Mouse (Mus musculus) kidney, embryonic 16.5 days (tissue): Measurements from ENCODE around the gene BC051665. TPM values are rescaled to one million over a fixed set of nuclear protein-coding genes. Genes with fewer than 3 reads are reported as not detected.

Source experiments
- ATAC-seq: fragments of 200-750 bp; cut with Nextera tagmentation; 2 replicates; pipeline ENCODE4 v1.8.0; 2017; ENCODE audit warnings: moderate TSS enrichment; ENCODE audit not compliant: low FRiP score, low TSS enrichment
- H3K27ac ChIP-seq: fragments of 300-500 bp; sonication (generic); 2 replicates; pipeline ENCODE4 v1.5.1; 2014; ENCODE audit warnings: low read length
- H3K27me3 ChIP-seq: fragments of 300-500 bp; sonication (generic); 2 replicates; pipeline ENCODE4 v1.6.1; 2014; ENCODE audit warnings: low read length, control low read depth, mixed read lengths; ENCODE audit not compliant: insufficient read depth
- H3K36me3 ChIP-seq: fragments of 300-500 bp; sonication (generic); 2 replicates; pipeline ENCODE4 v1.6.1; 2014; ENCODE audit warnings: low read length, control low read depth, mixed read lengths; ENCODE audit not compliant: insufficient read depth
- H3K4me1 ChIP-seq: fragments of 300-500 bp; sonication (generic); 2 replicates; pipeline ENCODE4 v1.6.1; 2014; ENCODE audit warnings: low read length, control low read depth, mixed read lengths; ENCODE audit not compliant: insufficient read depth
- H3K4me2 ChIP-seq: fragments of 300-500 bp; sonication (generic); replicated peaks from 2 replicates; pipeline ENCODE4 v1.6.1; 2014; ENCODE audit warnings: low read depth, low read length
- H3K4me3 ChIP-seq: fragments of 300-500 bp; sonication (generic); 2 replicates; pipeline ENCODE4 v1.5.1; 2014; ENCODE audit warnings: mild to moderate bottlenecking, low read length
- H3K9ac ChIP-seq: fragments of 300-500 bp; sonication (generic); replicated peaks from 2 replicates; pipeline ENCODE4 v1.6.1; 2014; ENCODE audit warnings: low read length
- H3K9me3 ChIP-seq: fragments of 300-500 bp; sonication (generic); 2 replicates; pipeline ENCODE4 v1.6.1; 2016; ENCODE audit warnings: low read length, control low read depth
- WGBS: fragments of 180-500 bp; shearing (Covaris S2); extraction: QIAGEN DNeasy Blood & Tissue Kit; methylation state at CpG from one replicate; pipeline ENCODE4 v1.1.7; 2014; 5-methylcytosine and 5-hydroxymethylcytosine counted together
- polyA plus RNA-seq: library from polyadenylated mRNA; unstranded; fragments of >200 nt; fragmentation: Nextera tagmentation; extraction: Ambion mirVana; gene quantifications from 2 replicates; pipeline ENCODE4 v1.2.1, GENCODE M21; 2015

The BC051665 gene
- not detected in 2 replicates for polyA plus RNA-seq

- Histone ChIP-seq H3K4me1 (no peaks in the 10 kb centered on the region), H3K4me2 (no peak within 1 kb of the TSS), H3K27me3 (no peaks in the 10 kb centered on the region), H3K36me3 (no peaks in the 10 kb centered on the region), H3K9me3 (no peaks in the 10 kb centered on the region), H3K4me3 (no peak within 1 kb of the TSS), H3K9ac (no peak within 1 kb of the TSS), H3K27ac (no peak within 1 kb of the TSS)
- no peak for ATAC-seq
These were observed at the start of gene BC051665 for GRCm38 (mm10) chr13:60786264-60786663. Gene BC051665 (minus strand): TSS chr13:60786364.

DNA sequence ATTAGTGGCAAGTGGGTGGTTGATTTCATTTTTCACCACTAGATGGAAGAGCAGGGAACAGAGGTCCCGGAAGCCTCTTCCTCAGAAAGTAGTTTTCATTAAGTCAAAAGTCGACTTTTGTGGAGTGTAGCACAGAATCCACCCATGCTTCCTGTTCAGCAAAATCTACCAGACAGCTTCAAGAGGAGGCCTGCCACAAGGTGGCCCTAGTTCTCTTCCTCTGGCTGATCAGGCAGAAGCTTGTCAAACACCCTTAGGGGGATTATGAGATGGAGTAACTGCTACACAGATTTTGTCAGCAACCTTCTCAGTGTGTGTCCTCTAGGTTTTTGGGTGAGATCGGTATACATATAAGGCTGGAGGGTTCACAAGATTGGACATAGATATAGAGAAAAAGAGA lies 39.9 kb upstream of the BC051665 start:
- Histone ChIP-seq H3K27me3 (no peaks in the 10 kb centered on the region), H3K36me3 (no peaks in the 10 kb centered on the region), H3K27ac (no peak overlapping the region), H3K4me1 (no peaks in the 10 kb centered on the region), H3K9ac (no peak overlapping the region), H3K4me2 (no peak overlapping the region), H3K4me3 (no peak overlapping the region), H3K9me3 (no peaks in the 10 kb centered on the region)
- ATAC-seq: no peak
- WGBS: 61% methylated on average over 3 of the region's 3 CpGs

DNA sequence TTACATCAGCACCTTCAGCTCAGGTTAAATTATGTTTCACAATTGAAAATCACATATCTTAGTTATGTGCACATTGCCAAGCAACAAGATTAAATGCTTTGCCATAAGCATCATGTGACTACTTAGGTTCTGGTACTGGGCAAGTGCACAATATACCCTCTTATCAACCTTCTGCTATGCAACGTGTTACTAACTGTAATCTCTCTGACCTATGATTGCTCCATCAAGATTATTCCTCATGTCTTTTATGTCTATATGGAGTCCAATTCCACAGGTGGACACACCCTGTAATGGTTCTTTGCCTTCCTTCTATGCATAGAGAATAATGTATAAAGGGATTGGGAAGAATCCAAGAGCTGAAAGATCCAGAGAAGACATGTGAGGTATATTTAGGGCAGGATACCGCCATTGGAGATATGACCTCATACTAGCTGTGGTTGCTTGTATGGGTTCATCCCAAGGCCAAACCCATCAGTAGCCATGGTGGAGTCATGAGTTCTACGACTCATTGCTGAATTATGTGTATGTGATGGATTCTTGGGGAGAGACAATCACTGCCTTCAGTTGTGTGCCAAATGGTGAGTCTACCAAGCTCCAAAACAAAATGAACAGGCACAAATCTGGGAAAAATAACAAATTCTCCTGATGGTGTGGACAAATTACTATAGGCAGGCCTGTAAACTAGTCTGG lies 34.5 kb upstream of the BC051665 start:
- H3K4me2 ChIP-seq: no peak overlapping the region
- no peaks in the 10 kb centered on the region for H3K36me3 ChIP-seq
- H3K4me1 ChIP-seq: no peaks in the 10 kb centered on the region
- no peaks in the 10 kb centered on the region for H3K27me3 ChIP-seq
- no peak for ATAC-seq
- H3K4me3 ChIP-seq: no peak overlapping the region
- no peak overlapping the region for H3K9ac ChIP-seq
- H3K27ac ChIP-seq: no peak overlapping the region
- WGBS: 62% methylated on average over 3 of the region's 3 CpGs
- no peaks in the 10 kb centered on the region for H3K9me3 ChIP-seq

DNA sequence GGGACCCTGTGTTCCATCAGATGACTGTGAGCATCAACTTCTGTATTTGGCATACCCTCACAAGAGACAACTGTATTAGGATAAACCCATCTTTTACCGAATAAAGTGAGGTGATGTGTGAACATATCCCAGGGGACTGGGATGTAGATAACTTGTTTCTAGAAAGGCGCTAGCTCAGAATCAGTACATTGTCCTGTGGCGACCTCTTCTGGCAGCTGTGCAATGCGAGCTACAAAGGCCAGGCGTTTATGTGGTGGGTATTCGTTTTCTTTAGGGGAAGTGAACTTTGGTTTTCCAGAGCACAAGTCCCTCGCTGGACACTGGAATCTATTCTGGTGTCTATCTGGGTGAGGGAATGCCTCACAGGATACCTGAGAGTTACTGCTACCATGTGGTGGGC lies 33.3 kb upstream of the BC051665 start:
- Histone ChIP-seq H3K27ac (no peak overlapping the region), H3K4me1 (no peaks in the 10 kb centered on the region), H3K4me3 (no peak overlapping the region), H3K9ac (no peak overlapping the region), H3K36me3 (no peaks in the 10 kb centered on the region), H3K27me3 (no peaks in the 10 kb centered on the region), H3K9me3 (no peaks in the 10 kb centered on the region), H3K4me2 (no peak overlapping the region)
- ATAC-seq: no peak
- WGBS: 10% methylated on average over 7 of the region's 7 CpGs

DNA sequence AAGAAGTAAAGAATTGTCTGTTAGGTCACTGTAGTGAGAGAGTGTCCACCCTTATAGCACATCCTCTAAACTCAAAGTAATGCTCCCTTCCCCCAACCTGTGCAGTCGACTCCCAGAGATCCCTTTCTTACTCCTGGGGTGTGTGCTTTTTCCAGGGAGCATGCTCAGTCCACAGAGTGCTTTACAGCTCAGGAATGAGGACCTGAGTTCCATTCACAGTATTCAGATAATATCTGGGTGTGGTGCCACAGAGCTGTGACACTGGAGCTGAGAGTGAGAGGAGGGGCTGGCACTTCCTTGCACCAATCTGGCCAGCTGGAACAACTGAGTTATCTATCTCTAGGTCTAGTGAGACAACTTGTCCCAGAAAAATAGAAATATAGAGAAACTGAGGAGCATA lies 27.6 kb upstream of the BC051665 start:
- no peak for ATAC-seq
- H3K36me3 ChIP-seq: no peaks in the 10 kb centered on the region
- H3K4me2 ChIP-seq: no peak overlapping the region
- no peak overlapping the region for H3K27ac ChIP-seq
- H3K27me3 ChIP-seq: no peaks in the 10 kb centered on the region
- WGBS: 41% methylated on average over 1 of the region's 1 CpGs
- no peaks in the 10 kb centered on the region for H3K4me1 ChIP-seq
- H3K9me3 ChIP-seq: no peaks in the 10 kb centered on the region
- no peak overlapping the region for H3K4me3 ChIP-seq
- no peak overlapping the region for H3K9ac ChIP-seq

GRCm38 (mm10) chr13:60812768-60813167 lies 26.6 kb upstream of the BC051665 start:
- H3K4me1 ChIP-seq: no peaks in the 10 kb centered on the region
- H3K27ac ChIP-seq: no peak overlapping the region
- no peak overlapping the region for H3K9ac ChIP-seq
- no peak overlapping the region for H3K4me2 ChIP-seq
- H3K9me3 ChIP-seq: no peaks in the 10 kb centered on the region
- H3K36me3 ChIP-seq: no peaks in the 10 kb centered on the region
- H3K4me3 ChIP-seq: no peak overlapping the region
- ATAC-seq: no peak
- no peaks in the 10 kb centered on the region for H3K27me3 ChIP-seq
- WGBS: 88% methylated on average over 6 of the region's 6 CpGs

DNA sequence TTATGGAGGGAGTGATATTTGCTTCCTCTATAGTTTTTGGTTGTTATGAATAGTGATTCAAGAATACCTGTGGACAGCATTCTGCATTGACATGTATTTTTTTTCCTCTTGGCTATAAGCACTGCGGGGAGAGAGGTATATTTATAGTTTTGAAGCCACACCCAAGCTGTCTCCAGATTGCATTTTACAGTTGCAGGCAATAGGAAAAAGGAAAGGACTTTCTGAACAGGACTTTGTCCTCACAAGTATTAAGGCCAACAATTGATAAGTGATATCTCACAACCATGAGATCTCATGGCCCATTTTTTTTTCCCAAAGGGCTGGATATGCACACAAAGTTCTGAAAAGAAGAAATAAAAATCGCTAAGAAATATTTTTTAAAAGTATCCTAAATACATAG lies 23.5 kb upstream of the BC051665 start:
- Histone ChIP-seq H3K4me3 (no peak overlapping the region), H3K27me3 (no peaks in the 10 kb centered on the region), H3K9me3 (no peaks in the 10 kb centered on the region), H3K4me1 (no peaks in the 10 kb centered on the region), H3K27ac (no peak overlapping the region), H3K36me3 (no peaks in the 10 kb centered on the region), H3K9ac (no peak overlapping the region), H3K4me2 (no peak overlapping the region)
- 53% methylated on average over 2 of the region's 2 CpGs for WGBS
- ATAC-seq: no peak

DNA sequence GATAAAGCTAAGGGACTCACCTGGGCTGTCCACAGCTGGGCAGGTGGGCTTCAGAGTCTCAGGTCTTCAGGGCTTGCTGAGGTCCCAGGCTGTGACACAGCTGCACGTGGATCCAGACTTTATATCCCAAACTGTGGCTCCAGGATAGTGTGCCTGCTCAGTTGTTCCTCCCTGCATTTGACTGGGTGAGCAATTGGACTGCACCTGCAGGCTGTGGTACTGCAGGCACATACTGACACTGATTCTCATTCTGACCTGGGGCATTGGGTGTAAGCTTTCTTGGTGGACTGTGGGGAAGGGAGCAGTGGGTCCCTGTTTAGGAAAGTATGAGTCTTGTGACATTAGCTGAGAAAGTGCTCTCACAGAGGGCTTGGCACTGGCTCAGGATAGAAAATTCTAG lies 16.6 kb upstream of the BC051665 start, which contains the start of gene Ctsll3:
Ctsll3 (minus strand) TSS at position 101 of the 400 bp plus-strand sequence.
- no peak within 1 kb of the TSS for H3K4me3 ChIP-seq
- no peak within 1 kb of the TSS for H3K4me2 ChIP-seq
- no peak within 1 kb of the TSS for H3K27ac ChIP-seq
- no peaks in the 10 kb centered on the region for H3K27me3 ChIP-seq
- 50% methylated on average over 1 of the region's 1 CpGs for WGBS
- H3K36me3 ChIP-seq: no peaks in the 10 kb centered on the region
- no peak for ATAC-seq
- H3K9me3 ChIP-seq: no peaks in the 10 kb centered on the region
- no peak within 1 kb of the TSS for H3K9ac ChIP-seq
- no peaks in the 10 kb centered on the region for H3K4me1 ChIP-seq

DNA sequence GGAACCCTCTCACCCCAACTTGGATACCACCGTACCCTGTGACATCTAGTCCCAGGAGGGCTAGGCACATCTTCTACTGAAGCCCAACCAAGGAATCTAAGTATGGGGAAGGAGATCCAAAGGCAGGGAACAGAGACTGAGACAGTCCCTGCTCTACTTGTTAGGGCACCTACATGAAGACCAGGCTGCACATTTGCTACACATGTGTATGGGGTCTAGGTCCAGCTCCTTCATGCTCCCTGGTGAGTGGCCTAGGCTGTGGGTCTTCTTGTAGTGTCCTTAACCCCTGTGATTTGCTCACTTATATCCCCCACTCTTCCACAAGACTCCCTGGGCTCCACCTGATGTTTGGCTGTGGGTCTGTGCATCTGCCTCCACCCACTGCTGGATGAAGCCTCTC lies 3.3 kb upstream of the BC051665 start:
- Histone ChIP-seq H3K9ac (no peak overlapping the region), H3K27ac (no peak overlapping the region), H3K36me3 (no peaks in the 10 kb centered on the region), H3K4me3 (no peak overlapping the region), H3K27me3 (no peaks in the 10 kb centered on the region), H3K4me1 (no peaks in the 10 kb centered on the region), H3K9me3 (no peaks in the 10 kb centered on the region), H3K4me2 (no peak overlapping the region)
- ATAC-seq: no peak
- 85% methylated on average over 1 of the region's 1 CpGs for WGBS

GRCm38 (mm10) chr13:60783301-60783700 lies 2.9 kb downstream of the BC051665 start:
- Histone ChIP-seq H3K27ac (no peak overlapping the region), H3K9me3 (no peaks in the 10 kb centered on the region), H3K4me3 (no peak overlapping the region), H3K4me2 (no peak overlapping the region), H3K9ac (no peak overlapping the region), H3K36me3 (no peaks in the 10 kb centered on the region), H3K4me1 (no peaks in the 10 kb centered on the region), H3K27me3 (no peaks in the 10 kb centered on the region)
- WGBS: 90% methylated on average over 7 of the region's 7 CpGs
- no peak for ATAC-seq
